Mouse (Mus musculus) adrenal gland, adult 18-20 months (tissue): ENCODE results near the gene Naglu. TPM values are rescaled to one million over a fixed set of nuclear protein-coding genes. Genes with fewer than 3 reads are reported as not detected.

ENCODE experiments used
- DNase-seq, 2 experiments: peaks; one replicate each; pipeline ENCODE4 v3.0.0; 2021 to 2022; ENCODE audit warnings: low spot score in 2 of 2
- total RNA-seq, 2 experiments: library from RNA; stranded (reverse); gene quantifications; 1 replicate in 1 of 2; 2 replicates in 1 of 2; pipeline ENCODE4 v1.2.3; 2021

Naglu gene
- total RNA-seq, 2 experiments from 2014 or later, result 25.8 to 39.0 TPM

DNA sequence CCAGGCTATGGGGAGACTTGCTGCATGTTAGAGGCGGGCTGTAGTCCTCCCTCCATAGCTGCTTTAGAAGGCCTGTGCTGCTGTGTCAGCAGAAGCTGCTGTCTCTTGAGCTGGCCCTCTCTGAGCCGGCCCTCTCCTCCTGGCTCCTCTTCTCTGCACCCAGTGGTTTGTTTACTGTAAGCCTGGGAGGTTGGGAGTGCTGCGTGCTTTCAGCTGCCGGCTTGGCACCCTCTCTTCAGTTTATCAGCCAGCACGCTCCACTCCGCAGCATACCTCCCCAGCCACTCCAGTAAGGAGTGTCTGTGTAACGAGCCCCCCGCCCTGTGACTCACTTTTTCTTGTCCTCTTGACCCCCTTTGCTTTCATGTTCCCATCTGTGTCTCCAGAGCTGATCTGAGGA, 12.9 kb upstream of the Naglu start:
- no peak for DNase-seq

DNA sequence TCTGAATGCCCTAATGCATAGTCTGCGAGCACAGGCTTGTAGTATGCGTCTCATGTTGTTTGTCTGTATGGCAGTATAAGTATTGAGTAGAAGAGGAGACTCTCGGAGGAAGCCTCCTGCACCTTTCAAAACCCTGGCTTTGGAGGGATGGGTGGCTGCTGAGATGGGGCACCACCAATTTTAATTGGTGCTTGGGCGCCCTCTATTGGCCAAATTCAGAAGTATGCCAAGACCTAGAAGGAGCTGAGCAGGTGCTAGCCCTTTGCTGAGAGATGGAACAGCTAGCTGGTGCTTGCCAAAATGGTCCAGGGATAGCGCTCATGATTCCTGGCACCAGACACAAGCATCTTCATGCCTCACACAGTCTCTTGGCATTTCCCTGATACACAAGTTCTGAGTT, 12.0 kb upstream of the Naglu start:
- DNase-seq, result peak; percentile 86

- no peak for DNase-seq
These were observed 11.1 kb upstream of the Naglu start for GRCm38 (mm10) chr11:101058726-101059125.

- DNase-seq, result no peak
These were observed 10.3 kb upstream of the Naglu start for GRCm38 (mm10) chr11:101059473-101059872.

- peak; percentile 55 to 66 for DNase-seq
These were observed 9.7 kb upstream of the Naglu start for GRCm38 (mm10) chr11:101060126-101060525.

- DNase-seq, result no peak
These were observed 8.8 kb upstream of the Naglu start for GRCm38 (mm10) chr11:101061049-101061448.

- DNase-seq, result no peak
These were observed 7.5 kb upstream of the Naglu start for GRCm38 (mm10) chr11:101062165-101062884.

GRCm38 (mm10) chr11:101062971-101063675, 6.7 kb upstream of the Naglu start:
- DNase-seq, result no peak

DNA sequence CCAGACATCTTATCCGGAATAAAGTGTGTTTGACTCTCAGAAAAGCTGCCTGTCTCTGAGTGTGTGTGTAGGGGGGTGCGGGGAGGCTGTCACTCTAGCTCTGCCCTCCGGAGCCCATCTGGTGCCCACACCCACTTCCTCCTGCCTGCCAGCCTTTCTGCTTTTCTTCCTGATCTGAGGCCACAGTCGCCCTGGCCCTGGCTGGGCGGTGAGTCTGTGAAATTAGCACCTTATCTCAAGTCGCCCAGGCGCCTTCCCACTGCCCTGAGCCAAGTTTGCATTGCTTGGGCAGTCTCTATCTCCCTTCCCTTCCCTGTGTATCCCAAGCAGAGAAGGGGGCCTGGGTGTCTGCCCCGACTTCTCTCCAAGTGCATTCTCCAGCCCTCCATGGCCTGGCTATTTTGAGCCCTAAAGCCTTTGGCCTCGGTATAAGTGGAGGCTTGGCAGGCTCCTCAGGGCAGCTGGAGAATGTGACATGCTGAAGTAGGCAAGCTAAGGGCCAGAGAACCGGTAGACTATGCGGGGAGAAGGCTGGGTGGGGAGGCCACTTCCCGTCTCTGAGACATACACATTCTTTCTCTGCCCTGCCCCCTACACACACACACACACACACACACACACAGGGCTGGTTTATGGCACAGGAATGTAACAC, 6.0 kb upstream of the Naglu start:
- DNase-seq, result no peak

GRCm38 (mm10) chr11:101064462-101064861, 5.3 kb upstream of the Naglu start:
- peak in 1 of 2 experiments; percentile 19 for DNase-seq

DNA sequence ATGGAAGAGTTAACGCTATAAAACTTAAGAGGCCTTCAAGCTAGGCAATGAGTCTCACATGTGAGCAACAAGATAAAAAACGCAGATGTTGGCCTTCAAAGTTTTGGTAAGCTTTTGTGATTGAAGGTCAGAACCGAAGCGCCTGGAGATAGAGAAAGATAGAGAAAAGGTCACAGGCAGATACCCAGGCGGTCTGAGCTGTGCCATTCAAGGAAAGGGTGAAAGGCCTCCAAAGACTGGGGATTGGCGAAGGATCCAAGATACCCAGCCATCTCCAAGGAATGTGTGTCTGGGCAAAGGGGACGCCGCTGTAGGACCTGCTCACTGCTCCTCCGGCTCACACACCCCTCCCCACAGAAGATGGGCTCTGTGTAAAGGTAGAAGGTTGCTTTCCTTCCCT, 4.8 kb upstream of the Naglu start:
- peak in 1 of 2 experiments; percentile 39 for DNase-seq

GRCm38 (mm10) chr11:101066549-101067412, 3.0 kb upstream of the Naglu start:
- DNase-seq, result peak; percentile 82 to 84

DNA sequence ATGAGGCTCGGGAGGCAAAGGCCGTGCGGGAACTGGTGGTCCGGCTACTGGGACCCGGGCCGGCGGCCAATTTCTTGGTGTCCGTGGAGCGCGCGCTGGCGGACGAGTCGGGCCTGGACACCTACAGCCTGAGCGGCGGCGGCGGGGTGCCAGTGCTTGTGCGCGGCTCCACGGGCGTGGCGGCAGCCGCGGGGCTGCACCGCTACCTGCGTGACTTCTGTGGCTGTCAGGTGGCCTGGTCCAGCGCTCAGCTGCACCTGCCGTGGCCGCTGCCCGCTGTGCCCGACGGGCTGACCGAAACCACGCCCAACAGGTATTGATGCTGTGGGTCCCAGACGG, 346 bp downstream of the Naglu start:
- DNase-seq, result no peak

DNA sequence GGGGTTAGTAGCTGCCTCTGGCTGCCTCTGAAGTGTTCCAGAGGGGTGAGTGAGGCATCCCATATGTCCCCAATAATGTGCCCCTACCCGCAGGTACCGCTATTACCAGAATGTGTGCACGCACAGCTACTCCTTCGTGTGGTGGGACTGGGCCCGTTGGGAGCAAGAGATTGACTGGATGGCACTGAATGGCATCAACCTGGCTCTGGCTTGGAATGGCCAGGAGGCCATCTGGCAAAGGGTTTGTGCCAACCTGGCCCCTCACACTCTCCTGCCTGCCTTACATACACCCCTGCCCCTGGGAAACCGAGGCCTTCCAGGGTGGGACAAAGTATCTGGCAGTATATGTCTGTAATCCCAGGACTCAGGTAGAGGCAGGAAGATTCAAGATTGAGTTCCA, 1.2 kb downstream of the Naglu start:
- no peak for DNase-seq

DNA sequence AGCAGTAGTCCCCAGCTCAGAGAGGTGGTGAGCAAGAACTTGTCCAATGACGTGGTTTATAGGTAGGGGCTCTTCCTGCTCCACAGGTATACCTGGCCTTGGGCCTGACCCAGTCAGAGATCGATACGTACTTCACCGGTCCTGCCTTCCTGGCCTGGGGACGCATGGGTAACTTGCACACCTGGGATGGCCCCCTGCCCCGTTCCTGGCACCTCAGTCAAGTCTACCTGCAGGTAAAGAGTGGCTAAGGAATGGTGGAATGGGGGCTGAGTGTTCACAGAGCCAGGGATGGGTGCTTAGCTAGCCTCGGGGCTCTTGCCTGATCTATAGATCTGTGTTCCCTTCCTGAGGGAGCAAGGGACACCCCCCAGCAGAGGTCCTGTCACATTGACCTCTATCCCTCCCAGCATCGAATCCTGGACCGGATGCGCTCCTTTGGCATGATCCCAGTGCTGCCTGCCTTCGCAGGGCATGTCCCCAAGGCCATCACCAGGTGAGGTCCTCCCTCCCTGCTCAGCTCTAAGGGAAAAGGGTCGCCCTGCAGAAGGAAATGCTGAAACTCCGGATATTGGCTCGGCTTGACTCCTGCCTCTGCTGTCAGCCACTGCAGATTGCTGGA, 2.1 kb downstream of the Naglu start:
- no peak for DNase-seq

GRCm38 (mm10) chr11:101078121-101078520, 8.3 kb downstream of the Naglu start, which contains the start of gene Hsd17b1:
Gene Hsd17b1, plus strand, starts transcription at chr11:101078411.
- DNase-seq, result no peak

DNA sequence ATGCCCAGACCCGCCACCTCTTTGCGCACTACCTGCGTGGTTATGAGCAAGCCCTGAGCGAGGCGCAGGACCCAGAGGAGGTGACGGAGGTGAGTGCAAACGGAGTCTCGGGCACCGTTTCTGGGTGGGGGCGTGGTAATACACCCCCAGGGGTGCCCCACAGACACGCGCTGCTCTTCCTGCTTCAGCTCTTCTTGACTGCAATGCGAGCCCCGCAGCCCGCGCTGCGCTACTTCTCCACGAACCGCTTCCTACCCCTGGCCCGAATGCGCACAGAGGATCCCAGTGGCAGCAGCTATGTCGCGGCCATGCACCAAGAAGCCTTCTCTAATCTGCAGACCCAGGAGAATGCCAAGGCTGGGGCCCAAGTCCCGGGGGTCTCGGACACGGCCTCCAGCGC, 9.9 kb downstream of the Naglu start:
- no peak for DNase-seq

- DNase-seq, result no peak
These were observed 10.6 kb downstream of the Naglu start for GRCm38 (mm10) chr11:101080421-101080820.

DNA sequence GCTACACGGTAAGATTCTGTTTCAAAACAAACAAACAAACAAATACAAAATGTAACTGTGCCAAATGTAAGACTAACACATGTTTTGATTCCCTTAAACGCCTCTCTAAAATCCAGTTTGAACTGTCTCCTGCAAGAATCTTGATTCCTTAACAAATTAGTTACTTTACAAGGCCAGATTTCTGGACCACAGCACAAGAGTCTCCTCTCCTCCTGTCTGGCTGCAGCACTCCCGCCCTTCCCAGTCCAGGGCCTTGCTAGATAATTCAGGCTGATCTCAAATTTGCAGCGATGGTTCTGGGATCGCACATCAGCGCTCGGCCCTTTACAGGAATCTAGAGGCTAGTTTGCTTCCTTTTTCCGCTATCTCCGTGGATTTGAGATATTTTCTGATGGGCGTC, 11.8 kb downstream of the Naglu start:
- DNase-seq, result no peak

DNA sequence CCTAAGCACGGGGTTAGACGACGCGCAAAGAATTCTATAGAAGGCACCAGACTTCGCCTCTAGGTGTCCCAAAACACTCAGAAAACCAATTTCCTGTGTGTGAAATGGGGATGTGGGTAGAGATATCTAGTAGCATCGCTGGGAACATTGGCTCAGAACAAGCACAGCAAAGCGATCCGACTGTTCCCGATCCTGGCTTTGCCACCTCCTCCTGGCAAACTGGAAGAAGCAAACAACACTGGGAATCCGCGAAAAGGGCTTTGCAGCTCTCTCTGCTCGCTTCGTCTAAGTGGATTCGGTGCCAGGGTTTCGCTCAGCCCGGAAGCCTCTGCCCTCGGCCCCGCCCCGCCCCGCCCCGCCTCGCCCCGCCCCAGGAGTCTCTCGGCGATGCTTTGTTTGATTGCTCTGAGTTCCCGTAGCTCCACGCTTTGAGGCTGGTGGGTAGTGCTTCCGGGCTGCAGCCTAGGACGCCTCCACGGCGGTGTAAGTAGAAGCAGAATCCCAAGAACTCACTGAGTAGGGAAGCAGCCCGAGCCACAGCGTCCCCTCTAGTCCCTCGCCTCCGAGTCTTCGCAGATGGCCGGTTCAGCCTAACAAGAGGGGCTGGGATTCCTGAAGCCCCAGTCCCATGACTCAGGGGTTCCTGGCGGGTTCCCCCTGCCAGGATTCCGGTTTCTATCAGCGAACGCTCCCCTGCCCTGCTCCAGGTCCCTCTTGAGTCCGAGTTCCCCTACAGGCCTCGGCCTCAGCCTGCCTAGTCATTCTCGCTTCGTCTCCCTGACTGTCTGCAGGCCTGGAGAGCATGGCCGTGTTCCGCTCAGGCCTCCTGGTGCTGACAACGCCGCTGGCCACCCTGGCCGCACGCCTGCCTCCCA, 12.6 kb downstream of the Naglu start, which contains the start of gene Coasy:
TSS of gene Coasy (plus strand) at position 358 of the 875 bp plus-strand sequence.
- DNase-seq, result peak; percentile 75 to 79
